In the genomic region with DNA sequence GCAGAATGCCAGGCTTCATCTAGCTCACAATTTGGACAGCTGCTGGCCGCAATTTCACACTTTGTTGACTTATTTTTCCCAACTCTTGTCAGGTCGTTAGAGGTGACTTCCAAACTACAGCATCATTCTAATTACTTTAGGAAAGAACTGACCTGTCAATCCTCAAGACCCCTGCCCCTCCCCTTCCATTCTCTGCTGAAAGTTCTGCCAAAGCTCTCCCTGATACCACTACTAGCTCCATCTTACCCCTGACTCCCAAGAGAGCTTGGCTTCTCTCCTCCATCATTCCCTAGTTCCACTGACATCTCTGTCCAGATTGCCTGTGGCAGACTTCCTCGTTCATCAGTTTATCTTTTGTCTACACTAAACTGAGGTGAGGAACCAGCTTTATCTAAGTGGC, we compare ENCODE assay signal across 16 mouse cellular contexts.
"Had no signal": no experiment of that assay in that cellular context is flagged by ENCODE, and none has a peak within 500 bp of the region (broad histone marks: within the 10 kb centered on the region; RNA-seq: fewer than 3 reads in every experiment).

No protein-coding gene starts in this region.

- H3K4me3 ChIP-seq: neural tube, embryonic 13.5 days; neural tube, embryonic 15.5 days; stomach, embryonic 15.5 days had no signal

- H3K27me3 ChIP-seq: neural tube, embryonic 13.5 days; neural tube, embryonic 15.5 days; stomach, embryonic 15.5 days had no signal

- H3K27ac ChIP-seq: neural tube, embryonic 13.5 days; neural tube, embryonic 15.5 days; stomach, embryonic 15.5 days; stomach, postnatal 0 days had no signal

- DNase-seq: retina, postnatal 1 day; right cerebral cortex, adult 18-20 months; right cerebral cortex, postnatal 14 days; right cerebral cortex, postnatal 25 days; right cerebral cortex, postnatal 4 days; spleen, adult 18-20 months; thymus, adult 18-20 months; thymus, adult 2 months; thymus, postnatal 14 days; thymus, postnatal 25 days; thymus, postnatal 36 days; thymus, postnatal 4 days had no signal

- H3K9me3 ChIP-seq: neural tube, embryonic 13.5 days; neural tube, embryonic 15.5 days; stomach, embryonic 15.5 days had no signal

- H3K9ac ChIP-seq: neural tube, embryonic 13.5 days; neural tube, embryonic 15.5 days; stomach, embryonic 15.5 days had no signal

- H3K4me1 ChIP-seq: neural tube, embryonic 13.5 days; stomach, embryonic 15.5 days had no signal

- H3K4me2 ChIP-seq: neural tube, embryonic 13.5 days; neural tube, embryonic 15.5 days; stomach, embryonic 15.5 days had no signal

- H3K36me3 ChIP-seq: neural tube, embryonic 13.5 days; neural tube, embryonic 15.5 days; stomach, embryonic 15.5 days had no signal
